Mouse (Mus musculus): Measurements from ENCODE around the gene Dydc2. TPM values are rescaled to one million over a fixed set of nuclear protein-coding genes. Genes with fewer than 3 reads are reported as not detected.
A peak's percentile ranks its signal among the peaks of the same experiment; 100 is the strongest.

Dydc2 gene
- polyA plus RNA-seq, 1 experiment from 2014 or later: 0.70 TPM

GRCm38 (mm10) chr14:41007641-41008040 is 61.4 kb downstream of the Dydc2 start:
- Histone ChIP-seq H3K9ac (ENCODE audit: low read length) (0 out of 2 replicates have a peak overlapping the region, but pooled peaks have one; percentile 17), H3K27me3 (ENCODE audit: control insufficient read depth, insufficient read depth, low read depth, low read length) (no peaks in the 10 kb centered on the region), H3K4me2 (ENCODE audit: low read depth, low read length) (peak overlapping the region; percentile 40), H3K27ac (ENCODE audit: low read length) (peak overlapping the region; percentile 90), H3K4me3 (ENCODE audit: low read length) (peak overlapping the region; percentile 17), H3K9me3 (ENCODE audit: control insufficient read depth, low read length) (no peaks in the 10 kb centered on the region), H3K4me1 (replicated peaks; ENCODE audit: control insufficient read depth, insufficient read depth, low read length) (peaks cover 58% of the 10 kb centered on the region), H3K36me3 (ENCODE audit: control insufficient read depth, insufficient read depth, low read length) (no peaks in the 10 kb centered on the region)
- 11% methylated on average over 5 of the region's 5 CpGs for WGBS
- ATAC-seq (ENCODE audit: low read depth): peak; percentile 90

- H3K4me1 ChIP-seq (replicated peaks; ENCODE audit: control insufficient read depth, insufficient read depth, low read length): peaks cover 58% of the 10 kb centered on the region
- no peak for ATAC-seq (ENCODE audit: low read depth)
- WGBS: 18% methylated on average over 3 of the region's 3 CpGs
- H3K27me3 ChIP-seq (ENCODE audit: control insufficient read depth, insufficient read depth, low read depth, low read length): no peaks in the 10 kb centered on the region
- H3K4me2 ChIP-seq (ENCODE audit: low read depth, low read length): peak overlapping the region; percentile 40
- no peaks in the 10 kb centered on the region for H3K36me3 ChIP-seq (ENCODE audit: control insufficient read depth, insufficient read depth, low read length)
- no peak overlapping the region for H3K9ac ChIP-seq (ENCODE audit: low read length)
- H3K27ac ChIP-seq (ENCODE audit: low read length): peak overlapping the region; percentile 90
- no peaks in the 10 kb centered on the region for H3K9me3 ChIP-seq (ENCODE audit: control insufficient read depth, low read length)
- peak overlapping the region; percentile 12; the same call in 1 of the 2 replicates for H3K4me3 ChIP-seq (ENCODE audit: low read length)
Measured at GRCm38 (mm10) chr14:41006899-41007298, 62.1 kb downstream of the Dydc2 start.

- H3K4me3 ChIP-seq (ENCODE audit: low read length): no peak overlapping the region
- H3K27me3 ChIP-seq (ENCODE audit: control insufficient read depth, insufficient read depth, low read depth, low read length): no peaks in the 10 kb centered on the region
- ATAC-seq (ENCODE audit: low read depth): no peak
- WGBS: 82% methylated on average over 10 of the region's 10 CpGs
- no peak overlapping the region for H3K9ac ChIP-seq (ENCODE audit: low read length)
- H3K36me3 ChIP-seq (ENCODE audit: control insufficient read depth, insufficient read depth, low read length): peaks cover 4% of the 10 kb centered on the region; the same call in 1 of the 2 replicates
- H3K27ac ChIP-seq (ENCODE audit: low read length): no peak overlapping the region
- H3K4me1 ChIP-seq (replicated peaks; ENCODE audit: control insufficient read depth, insufficient read depth, low read length): peaks cover 58% of the 10 kb centered on the region
- no peaks in the 10 kb centered on the region for H3K9me3 ChIP-seq (ENCODE audit: control insufficient read depth, low read length)
- H3K4me2 ChIP-seq (ENCODE audit: low read depth, low read length): peak overlapping the region; percentile 40
Measured at GRCm38 (mm10) chr14:41006263-41006662, 62.7 kb downstream of the Dydc2 start.

GRCm38 (mm10) chr14:41005716-41006115 is 63.3 kb downstream of the Dydc2 start:
- H3K4me1 ChIP-seq (replicated peaks; ENCODE audit: control insufficient read depth, insufficient read depth, low read length): peaks cover 58% of the 10 kb centered on the region
- H3K4me3 ChIP-seq (ENCODE audit: low read length): no peak overlapping the region
- no peak overlapping the region for H3K4me2 ChIP-seq (ENCODE audit: low read depth, low read length)
- H3K27me3 ChIP-seq (ENCODE audit: control insufficient read depth, insufficient read depth, low read depth, low read length): no peaks in the 10 kb centered on the region
- no peak for ATAC-seq (ENCODE audit: low read depth)
- 75% methylated on average over 9 of the region's 9 CpGs for WGBS
- no peaks in the 10 kb centered on the region for H3K9me3 ChIP-seq (ENCODE audit: control insufficient read depth, low read length)
- H3K27ac ChIP-seq (ENCODE audit: low read length): no peak overlapping the region
- peaks cover 6% of the 10 kb centered on the region; the same call in 1 of the 2 replicates for H3K36me3 ChIP-seq (ENCODE audit: control insufficient read depth, insufficient read depth, low read length)
- no peak overlapping the region for H3K9ac ChIP-seq (ENCODE audit: low read length)

DNA sequence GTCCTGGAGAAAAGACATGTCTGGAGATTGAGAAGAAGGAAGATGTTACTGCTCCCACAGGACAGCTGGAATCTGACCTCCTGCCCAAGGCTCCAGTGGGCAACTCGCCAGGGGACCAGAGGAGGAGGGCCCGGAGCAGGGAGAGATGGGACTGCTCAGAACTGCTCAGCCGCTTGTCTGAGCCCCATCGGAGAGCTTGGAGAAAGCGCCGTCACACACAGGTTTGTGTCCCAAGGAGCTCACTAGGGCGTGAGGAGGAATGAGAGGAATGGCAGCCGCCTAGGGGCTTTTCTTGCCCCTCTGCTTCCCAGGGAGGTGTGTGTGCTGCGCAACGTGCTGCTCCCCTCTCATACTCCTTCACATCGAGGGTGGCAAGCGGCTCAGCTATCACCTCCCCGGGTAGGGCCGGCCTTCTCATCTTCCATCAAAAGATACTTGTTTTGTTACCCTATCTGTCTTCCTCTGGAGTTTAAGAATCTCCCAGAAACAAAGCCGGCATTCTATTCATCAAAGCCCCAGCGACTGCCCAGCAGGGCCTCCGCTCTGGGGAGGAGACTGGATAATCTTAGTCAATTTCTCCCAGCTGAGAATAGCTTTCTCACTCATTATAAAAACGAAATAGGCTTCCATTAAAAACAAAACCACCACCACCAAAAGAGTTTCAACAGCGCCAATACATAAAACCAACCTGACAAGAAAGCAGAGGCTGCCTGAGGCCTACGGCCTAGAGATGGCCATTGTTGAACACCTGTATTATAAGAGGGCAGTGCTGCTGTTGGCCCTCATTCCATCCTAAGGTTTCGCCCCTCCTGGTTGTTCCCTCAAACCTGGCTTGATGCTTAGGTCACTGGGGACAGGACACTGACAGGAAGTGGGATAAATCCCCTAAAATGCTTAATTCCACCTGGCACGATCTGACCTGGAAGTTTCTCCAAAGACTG is 64.5 kb downstream of the Dydc2 start:
- H3K4me3 ChIP-seq (ENCODE audit: low read length): peak overlapping the region; percentile 38
- no peaks in the 10 kb centered on the region for H3K9me3 ChIP-seq (ENCODE audit: control insufficient read depth, low read length)
- WGBS: 25% methylated on average over 22 of the region's 22 CpGs
- H3K4me1 ChIP-seq (replicated peaks; ENCODE audit: control insufficient read depth, insufficient read depth, low read length): peaks cover 58% of the 10 kb centered on the region
- peak overlapping the region; percentile 63 for H3K9ac ChIP-seq (ENCODE audit: low read length)
- no peaks in the 10 kb centered on the region for H3K27me3 ChIP-seq (ENCODE audit: control insufficient read depth, insufficient read depth, low read depth, low read length)
- H3K36me3 ChIP-seq (ENCODE audit: control insufficient read depth, insufficient read depth, low read length): peaks cover 6% of the 10 kb centered on the region; the same call in 1 of the 2 replicates
- H3K4me2 ChIP-seq (ENCODE audit: low read depth, low read length): peak overlapping the region; percentile 50
- ATAC-seq (ENCODE audit: low read depth): no peak
- H3K27ac ChIP-seq (ENCODE audit: low read length): peak overlapping the region; percentile 82

DNA sequence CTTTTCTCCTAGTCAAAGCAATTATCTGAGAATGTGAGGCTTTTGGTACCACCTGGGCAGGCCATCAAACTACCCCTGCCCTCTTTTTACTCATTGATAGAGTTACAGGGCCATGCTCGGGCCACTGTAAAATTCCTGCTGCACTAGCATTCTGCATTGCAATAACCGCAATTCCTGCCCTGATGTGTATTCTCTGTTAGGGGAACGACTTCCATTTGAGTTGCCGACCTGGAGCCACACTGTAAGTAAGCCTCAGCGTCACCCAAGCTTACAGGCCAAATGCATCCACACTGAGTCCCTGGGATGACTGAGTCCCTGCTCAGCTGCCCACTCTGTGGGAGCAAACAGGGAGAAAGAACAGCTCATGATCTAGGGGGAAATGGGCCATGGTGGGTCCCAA is 67.4 kb downstream of the Dydc2 start:
- Histone ChIP-seq H3K4me1 (replicated peaks; ENCODE audit: control insufficient read depth, insufficient read depth, low read length) (peaks cover 33% of the 10 kb centered on the region), H3K4me3 (ENCODE audit: low read length) (no peak overlapping the region), H3K27me3 (ENCODE audit: control insufficient read depth, insufficient read depth, low read depth, low read length) (no peaks in the 10 kb centered on the region), H3K4me2 (ENCODE audit: low read depth, low read length) (no peak overlapping the region), H3K36me3 (ENCODE audit: control insufficient read depth, insufficient read depth, low read length) (peaks cover 14% of the 10 kb centered on the region), H3K9ac (ENCODE audit: low read length) (no peak overlapping the region), H3K9me3 (ENCODE audit: control insufficient read depth, low read length) (no peaks in the 10 kb centered on the region), H3K27ac (ENCODE audit: low read length) (peak overlapping the region; percentile 62)
- WGBS: 83% methylated on average over 5 of the region's 5 CpGs
- no peak for ATAC-seq (ENCODE audit: low read depth)

GRCm38 (mm10) chr14:41000801-41001200 is 68.2 kb downstream of the Dydc2 start:
- H3K4me2 ChIP-seq (ENCODE audit: low read depth, low read length): no peak overlapping the region
- peaks cover 25% of the 10 kb centered on the region for H3K4me1 ChIP-seq (replicated peaks; ENCODE audit: control insufficient read depth, insufficient read depth, low read length)
- WGBS: 75% methylated on average over 4 of the region's 4 CpGs
- H3K4me3 ChIP-seq (ENCODE audit: low read length): no peak overlapping the region
- no peak overlapping the region for H3K9ac ChIP-seq (ENCODE audit: low read length)
- H3K27me3 ChIP-seq (ENCODE audit: control insufficient read depth, insufficient read depth, low read depth, low read length): no peaks in the 10 kb centered on the region
- no peak for ATAC-seq (ENCODE audit: low read depth)
- H3K36me3 ChIP-seq (ENCODE audit: control insufficient read depth, insufficient read depth, low read length): peaks cover 14% of the 10 kb centered on the region
- no peaks in the 10 kb centered on the region for H3K9me3 ChIP-seq (ENCODE audit: control insufficient read depth, low read length)
- no peak overlapping the region for H3K27ac ChIP-seq (ENCODE audit: low read length)

DNA sequence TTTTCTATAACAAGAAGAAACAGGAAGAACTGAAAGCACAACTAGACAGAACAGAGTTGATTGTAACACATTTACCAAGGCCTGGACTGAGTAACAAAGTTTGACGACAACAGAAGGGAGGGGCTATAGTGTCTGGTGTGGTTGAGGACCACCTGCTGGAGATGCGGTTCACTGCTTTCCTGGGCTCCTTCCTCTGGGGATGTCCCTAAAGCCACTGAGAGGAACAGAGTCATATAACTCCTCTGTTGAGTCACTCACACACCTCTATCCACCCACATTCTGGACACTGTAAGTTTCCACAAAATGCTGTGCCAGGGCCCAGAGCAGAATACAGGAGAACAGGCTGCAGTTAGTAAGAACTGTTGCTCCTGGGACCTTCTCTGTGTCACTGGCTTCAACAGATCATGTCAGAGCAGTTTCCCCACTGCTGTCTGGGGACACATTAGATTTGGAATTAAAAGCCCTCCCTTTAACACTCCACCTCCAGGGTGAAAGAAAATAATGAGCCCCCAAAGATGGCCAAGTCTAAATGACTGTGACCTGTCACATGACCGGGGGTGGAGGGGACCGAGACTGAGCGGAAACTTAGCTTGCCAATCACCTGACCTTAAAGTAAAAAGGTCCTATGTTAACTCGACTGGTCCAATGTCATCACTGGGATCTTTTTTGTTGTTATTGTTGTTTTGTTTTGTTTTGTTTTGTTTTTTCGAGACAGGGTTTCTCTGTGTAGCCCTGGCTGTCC is 68.9 kb downstream of the Dydc2 start:
- Histone ChIP-seq H3K27ac (ENCODE audit: low read length) (no peak overlapping the region), H3K9me3 (ENCODE audit: control insufficient read depth, low read length) (no peaks in the 10 kb centered on the region), H3K4me2 (ENCODE audit: low read depth, low read length) (no peak overlapping the region), H3K27me3 (ENCODE audit: control insufficient read depth, insufficient read depth, low read depth, low read length) (no peaks in the 10 kb centered on the region), H3K9ac (ENCODE audit: low read length) (no peak overlapping the region), H3K4me1 (replicated peaks; ENCODE audit: control insufficient read depth, insufficient read depth, low read length) (peaks cover 18% of the 10 kb centered on the region), H3K36me3 (ENCODE audit: control insufficient read depth, insufficient read depth, low read length) (peaks cover 14% of the 10 kb centered on the region), H3K4me3 (ENCODE audit: low read length) (no peak overlapping the region)
- no peak for ATAC-seq (ENCODE audit: low read depth)
- 84% methylated on average over 7 of the region's 7 CpGs for WGBS
